Mouse (Mus musculus) ES-E14 (cell line): ENCODE results near the gene Prdx6. TPM values are rescaled to one million over a fixed set of nuclear protein-coding genes. Genes with fewer than 3 reads are reported as not detected.

Experiments used
- DNase-seq: peaks from one replicate; pipeline ENCODE4 v3.0.0-alpha.2; 2013; ENCODE audit warnings: low read depth, low spot score
- H3K27ac ChIP-seq: 2 replicates; pipeline ENCODE4 v1.5.1; 2012; ENCODE audit warnings: low read depth, mild to moderate bottlenecking, low read length, moderate library complexity, mixed read lengths; ENCODE audit not compliant: poor library complexity, insufficient read depth, severe bottlenecking
- H3K36me3 ChIP-seq: 2 replicates; pipeline ENCODE4 v1.6.1; 2012; ENCODE audit warnings: mild to moderate bottlenecking, low read length, moderate library complexity, mixed read lengths; ENCODE audit not compliant: control insufficient read depth, poor library complexity, insufficient read depth, severe bottlenecking
- H3K4me1 ChIP-seq, 2 experiments: fragments of 150-350 bp in 1 of 2; sonication (generic) in 1 of 2; 2 replicates each; pipeline ENCODE4 v1.6.1; 2012; ENCODE audit warnings: low read length in 2 of 2, mild to moderate bottlenecking in 1 of 2, mixed read lengths in 1 of 2; ENCODE audit not compliant: control insufficient read depth in 2 of 2, insufficient read depth in 2 of 2, poor library complexity in 1 of 2
- H3K4me3 ChIP-seq, 2 experiments: fragments of 150-350 bp in 1 of 2; sonication (generic) in 1 of 2; 2 replicates each; pipeline ENCODE4 v1.5.1; 2012; ENCODE audit warnings: low read length in 2 of 2, low read depth in 1 of 2, mild to moderate bottlenecking in 1 of 2, mixed read lengths in 1 of 2; ENCODE audit not compliant: insufficient read depth in 1 of 2, poor library complexity in 1 of 2, severe bottlenecking in 1 of 2
- H3K9ac ChIP-seq: 2 replicates; pipeline ENCODE4 v1.6.1; 2012; ENCODE audit warnings: low read depth, mild to moderate bottlenecking, low read length, mixed read lengths; ENCODE audit not compliant: poor library complexity, insufficient read depth, severe bottlenecking
- H3K9me3 ChIP-seq: fragments of 150-350 bp; sonication (generic); 2 replicates; pipeline ENCODE4 v1.6.1; 2012; ENCODE audit warnings: low read depth, mild to moderate bottlenecking, low read length; ENCODE audit not compliant: control insufficient read depth, insufficient read depth
- CHD2 ChIP-seq: IDR thresholded peaks from 2 replicates; pipeline ENCODE4 v1.6.1; 2014; ENCODE audit warnings: mild to moderate bottlenecking, low read depth, low read length, inconsistent platforms
- HCFC1 ChIP-seq: IDR thresholded peaks from 2 replicates; pipeline ENCODE4 v1.6.1; 2012; ENCODE audit warnings: low read length, inconsistent platforms, borderline replicate concordance; ENCODE audit not compliant: insufficient read depth
- MAFK ChIP-seq: IDR thresholded peaks from 2 replicates; pipeline ENCODE4 v1.6.1; 2014; ENCODE audit warnings: mild to moderate bottlenecking, low read depth, low read length, inconsistent platforms; ENCODE audit not compliant: insufficient read depth
- ZC3H11A ChIP-seq: IDR thresholded peaks from 2 replicates; pipeline ENCODE4 v1.6.1; 2012; ENCODE audit warnings: low read depth, mild to moderate bottlenecking, inconsistent platforms, low read length, borderline replicate concordance
- ZNF384 ChIP-seq: IDR thresholded peaks from 2 replicates; pipeline ENCODE4 v1.6.1; 2012; ENCODE audit warnings: low read depth, low read length, inconsistent platforms
- in situ Hi-C, 2 experiments: fragments of 600-800 bp; cut with MboI; formaldehyde crosslinking; loops; one replicate each; pipeline ENCODE4 v1.15.1; 2025; ENCODE audit warnings: low sequenced_read_pairs in 2 of 2, inconsistent platforms in 1 of 2; ENCODE audit not compliant: unreplicated experiment in 2 of 2
- total RNA-seq: library from RNA; depleted of rRNA; stranded (reverse); fragments of 300-350 nt; gene quantifications from 2 replicates; pipeline ENCODE4 v1.2.3, GENCODE M21; 2012

The Prdx6 gene
- total RNA-seq, 1 experiment, result 390 TPM

DNA sequence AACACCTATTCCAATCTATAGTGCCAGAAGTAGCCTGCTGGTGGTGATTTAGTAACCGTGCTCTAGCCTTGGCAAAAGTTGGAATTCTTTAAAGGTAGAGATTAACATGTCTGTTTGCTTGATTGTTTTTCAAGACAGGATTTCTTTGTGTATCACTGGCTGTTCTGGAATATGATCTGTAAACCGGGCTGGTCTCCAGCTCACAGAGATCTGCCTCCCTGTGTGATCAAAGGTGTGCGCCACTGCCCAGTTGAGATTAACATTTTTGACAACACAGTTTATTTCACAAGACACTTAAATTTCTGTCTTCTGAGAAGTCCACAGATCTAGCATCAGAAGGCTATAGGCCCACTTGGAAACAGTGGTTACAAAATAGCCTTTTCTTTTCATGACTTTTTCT, 1.9 kb upstream of the Prdx6 start:
- in situ Hi-C loops, result no loop called here
- no peak for TF ChIP-seq ZNF384
- no peak for TF ChIP-seq HCFC1
- no peak for TF ChIP-seq CHD2
- no peak for TF ChIP-seq MAFK
- no peak for TF ChIP-seq ZC3H11A

DNA sequence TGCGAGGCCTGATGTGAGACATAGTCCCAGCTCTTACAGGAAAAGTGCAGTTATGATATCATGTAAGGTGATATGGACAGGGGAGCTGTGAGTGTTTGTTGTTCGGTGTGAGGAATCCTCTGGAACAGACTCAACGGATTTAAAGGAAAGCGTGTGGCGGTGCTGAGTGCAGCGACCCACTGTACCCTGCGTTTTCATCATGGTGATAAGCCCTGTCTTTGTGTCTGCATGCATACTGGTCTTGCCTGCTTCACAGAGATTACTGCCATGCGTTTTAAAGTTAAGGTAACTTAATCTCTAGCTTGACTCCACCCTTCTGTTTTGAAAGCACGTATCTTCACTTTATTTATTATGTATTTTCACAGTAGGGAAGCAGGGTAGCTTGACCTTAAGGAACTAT, 1.3 kb upstream of the Prdx6 start:
- H3K4me1 ChIP-seq, result peaks cover 4 to 19% of the 10 kb centered on the region in 2 experiments; a peak in 2 of 4 replicates
- H3K36me3 ChIP-seq, result no peaks in the 10 kb centered on the region
- in situ Hi-C loops, result no loop called here
- H3K27ac ChIP-seq, result no peak overlapping the region
- H3K4me3 ChIP-seq, result no peak overlapping the region
- no peak for DNase-seq
- H3K9ac ChIP-seq, result no peak overlapping the region
- H3K9me3 ChIP-seq, result no peaks in the 10 kb centered on the region
- TF ChIP-seq MAFK, result no peak
- no peak for TF ChIP-seq ZC3H11A
- TF ChIP-seq HCFC1, result no peak
- TF ChIP-seq CHD2, result no peak
- TF ChIP-seq ZNF384, result no peak

More for the DNA sequence above, 1.9 kb upstream of the Prdx6 start:
- no peak for DNase-seq
- H3K4me3 ChIP-seq, result no peak overlapping the region
- H3K9me3 ChIP-seq, result no peaks in the 10 kb centered on the region
- no peak overlapping the region for H3K9ac ChIP-seq
- no peaks in the 10 kb centered on the region for H3K36me3 ChIP-seq
- H3K4me1 ChIP-seq, result peaks cover 4 to 18% of the 10 kb centered on the region in 2 experiments; a peak in 2 of 4 replicates
- no peak overlapping the region for H3K27ac ChIP-seq

GRCm38 (mm10) chr1:161251417-161252265, 622 bp upstream of the Prdx6 start:
- H3K4me3 ChIP-seq, result peak overlapping the region in 1 of 2 experiments; percentile 22; a peak in 1 of 4 replicates
- no peaks in the 10 kb centered on the region for H3K9me3 ChIP-seq
- in situ Hi-C loops, result no loop called here
- no peak for DNase-seq
- peak overlapping the region; percentile 60; the same call in 1 of the 2 replicates for H3K9ac ChIP-seq
- peaks cover 2 to 23% of the 10 kb centered on the region in 2 experiments; a peak in 2 of 4 replicates for H3K4me1 ChIP-seq
- H3K36me3 ChIP-seq, result peaks cover 5% of the 10 kb centered on the region
- H3K27ac ChIP-seq, result no peak overlapping the region
- TF ChIP-seq ZC3H11A, result no peak
- no peak for TF ChIP-seq ZNF384
- no peak for TF ChIP-seq HCFC1
- no peak for TF ChIP-seq CHD2

GRCm38 (mm10) chr1:161250031-161250603, 902 bp downstream of the Prdx6 start:
- H3K9ac ChIP-seq, result peak overlapping the region; percentile 94
- peaks cover 6% of the 10 kb centered on the region for H3K36me3 ChIP-seq
- no peak for TF ChIP-seq MAFK
- no peak for TF ChIP-seq ZC3H11A
- TF ChIP-seq CHD2, result no peak
- TF ChIP-seq ZNF384, result no peak
- no peak for TF ChIP-seq HCFC1
- H3K9me3 ChIP-seq, result no peaks in the 10 kb centered on the region
- peak overlapping the region; percentile 69 to 74 for H3K4me3 ChIP-seq
- DNase-seq, result no peak
- in situ Hi-C loops, result no loop called here
- H3K27ac ChIP-seq, result 0 out of 2 replicates have a peak overlapping the region, but pooled peaks have one; percentile 65
- H3K4me1 ChIP-seq, result peaks cover 0 to 23% of the 10 kb centered on the region in 2 experiments; a peak in 2 of 4 replicates
